Comparison of ENCODE assay signal across 19 mouse cellular contexts in the genomic region with DNA sequence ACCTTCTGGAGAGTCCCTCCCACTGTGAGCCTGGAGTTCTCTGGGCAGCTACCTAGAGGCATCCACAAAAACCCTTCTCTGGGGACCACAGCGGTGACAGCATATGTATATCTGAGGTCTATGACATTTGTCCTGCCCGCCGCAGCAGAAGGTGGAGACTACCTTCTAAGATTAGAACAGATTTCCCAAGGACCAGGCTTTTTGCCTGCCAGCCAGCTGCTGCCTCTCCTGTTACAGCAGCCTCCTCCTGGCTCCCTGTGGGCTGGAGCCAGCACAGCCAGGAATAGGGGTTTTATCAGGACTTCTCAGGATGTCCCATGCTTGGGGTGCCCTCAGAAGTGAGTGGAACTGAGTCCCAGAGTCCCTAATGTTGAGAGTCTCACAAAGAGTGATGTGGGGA. TPM values are rescaled to one million over a fixed set of nuclear protein-coding genes. Genes with fewer than 3 reads are reported as not detected.
A peak's percentile ranks its signal among the peaks of the same experiment; 100 is the strongest.
DNase-seq lines count a peak whose midpoint lies in the region; ATAC-seq lines count a peak whose summit lies in the region.
"Had no signal": no experiment of that assay in that cellular context is flagged by ENCODE, and none has a peak within 500 bp of the region (broad histone marks: within the 10 kb centered on the region; RNA-seq: fewer than 3 reads in every experiment).

No protein-coding gene starts in this region.

- H3K4me1 ChIP-seq in heart, embryonic 11.5 days (ENCODE audit: control insufficient read depth, insufficient read depth, low read length) = peaks cover 71% of the 10 kb centered on the region
- H3K4me1 ChIP-seq in midbrain, embryonic 15.5 days = no peaks in the 10 kb centered on the region
- H3K4me1 ChIP-seq: forebrain, embryonic 15.5 days had no signal

- ATAC-seq in heart, embryonic 11.5 days (replicated peaks; ENCODE audit: insufficient number of reproducible peaks, low FRiP score, low TSS enrichment) = no peak
- ATAC-seq in midbrain, embryonic 15.5 days (replicated peaks) = no peak
- ATAC-seq: forebrain, embryonic 15.5 days; hindbrain, embryonic 16.5 days; liver, embryonic 12.5 days had no signal

- H3K4me2 ChIP-seq in heart, embryonic 11.5 days = no peak overlapping the region
- no peak overlapping the region for H3K4me2 ChIP-seq in midbrain, embryonic 15.5 days
- H3K4me2 ChIP-seq: embryonic facial prominence, embryonic 12.5 days; forebrain, embryonic 15.5 days; liver, embryonic 12.5 days had no signal

- 30% methylated on average over 3 of the region's 3 CpGs for WGBS in heart, embryonic 11.5 days (ENCODE audit: insufficient replicate concordance)
- 73% methylated on average over 3 of the region's 3 CpGs for WGBS in midbrain, embryonic 15.5 days

- peak; percentile 57 to 72 for DNase-seq in heart, adult 18-20 months
- no peak for DNase-seq in heart, postnatal 25 days (ENCODE audit: low spot score)
- DNase-seq in gastrocnemius, postnatal 10 days = peak; percentile 31
- peak; percentile 35 to 41 for DNase-seq in heart, postnatal 14 days
- DNase-seq in ovary, adult 18-20 months (ENCODE audit: low spot score) = no peak
- DNase-seq: cerebellum, adult 8-10 months; kidney, adult 18-20 months; lung, adult 2 months; lung, postnatal 4 days; retina, postnatal 1 day; thymus, postnatal 14 days had no signal

- 0 out of 2 replicates have a peak, but pooled peaks cover 2% of the 10 kb centered on the region for H3K36me3 ChIP-seq in heart, embryonic 11.5 days (ENCODE audit: control insufficient read depth, insufficient read depth, low read length)
- no peaks in the 10 kb centered on the region for H3K36me3 ChIP-seq in midbrain, embryonic 15.5 days (replicated peaks)
- H3K36me3 ChIP-seq: embryonic facial prominence, embryonic 12.5 days; forebrain, embryonic 15.5 days had no signal

- peak overlapping the region; percentile 60 for H3K27ac ChIP-seq in heart, embryonic 11.5 days (ENCODE audit: low read depth, low read length)
- H3K27ac ChIP-seq in midbrain, embryonic 15.5 days = no peak overlapping the region
- H3K27ac ChIP-seq: embryonic facial prominence, embryonic 12.5 days; forebrain, embryonic 15.5 days; kidney, postnatal 0 days; left cerebral cortex, adult 2 months; liver, embryonic 12.5 days had no signal

- no peaks in the 10 kb centered on the region for H3K27me3 ChIP-seq in heart, embryonic 11.5 days (ENCODE audit: control insufficient read depth, insufficient read depth, low read length)
- no peaks in the 10 kb centered on the region for H3K27me3 ChIP-seq in midbrain, embryonic 15.5 days (replicated peaks)
- H3K27me3 ChIP-seq: embryonic facial prominence, embryonic 12.5 days; forebrain, embryonic 15.5 days; liver, embryonic 12.5 days had no signal

- H3K9me3 ChIP-seq in heart, embryonic 11.5 days (replicated peaks; ENCODE audit: control insufficient read depth, low read length) = no peaks in the 10 kb centered on the region
- no peaks in the 10 kb centered on the region for H3K9me3 ChIP-seq in midbrain, embryonic 15.5 days
- H3K9me3 ChIP-seq: embryonic facial prominence, embryonic 12.5 days; forebrain, embryonic 15.5 days; liver, embryonic 12.5 days had no signal

- no peak overlapping the region for H3K4me3 ChIP-seq in heart, embryonic 11.5 days (ENCODE audit: low read depth, low read length)
- no peak overlapping the region for H3K4me3 ChIP-seq in midbrain, embryonic 15.5 days
- H3K4me3 ChIP-seq: embryonic facial prominence, embryonic 12.5 days; forebrain, embryonic 15.5 days; left cerebral cortex, adult 2 months; liver, embryonic 12.5 days had no signal

- 0 out of 2 replicates have a peak overlapping the region, but pooled peaks have one; percentile 24 for H3K9ac ChIP-seq in heart, embryonic 11.5 days (ENCODE audit: low read depth, low read length)
- no peak overlapping the region for H3K9ac ChIP-seq in midbrain, embryonic 15.5 days
- H3K9ac ChIP-seq: embryonic facial prominence, embryonic 12.5 days; forebrain, embryonic 15.5 days; liver, embryonic 12.5 days had no signal

- intact Hi-C loops in heart, postnatal 25 days (cut with DNase I) = no loop called here
- intact Hi-C loops in heart, postnatal 14 days (cut with DNase I) = no loop called here

RNA-seq across cellular contexts. Expression of a gene that starts 32.6 kb away (rescaled TPM):
- total RNA-seq in heart, adult 18-20 months (2021) = 10 to 100 TPM; 66.6 to 67.6 TPM
- total RNA-seq in heart, postnatal 25 days (2021) = 10 to 100 TPM; 79.6 to 81.5 TPM
- 100 to 1,000 TPM; 128 to 138 TPM for total RNA-seq in gastrocnemius, postnatal 10 days (2021)
- 85.4 and 91.8 TPM in 2 replicates for polyA plus RNA-seq in heart, embryonic 11.5 days (2014; fragmentation: Nextera tagmentation; extraction: Ambion mirVana)
- 100 to 1,000 TPM; 103 to 109 TPM for total RNA-seq in heart, postnatal 14 days (2021)
- polyA plus RNA-seq in midbrain, embryonic 15.5 days (2015; fragmentation: Nextera tagmentation; extraction: Ambion mirVana) = 9.6 and 10.2 TPM in 2 replicates

RNA-seq across cellular contexts. Expression of a gene that starts 42.7 kb away (rescaled TPM):
- total RNA-seq in heart, adult 18-20 months (2021) = 10 to 100 TPM; 12.8 to 13.2 TPM
- total RNA-seq in heart, postnatal 25 days (2021) = 10 to 100 TPM; 20.8 to 20.9 TPM
- 10 to 100 TPM; 34.6 to 46.9 TPM for total RNA-seq in gastrocnemius, postnatal 10 days (2021)
- 129 and 143 TPM in 2 replicates for polyA plus RNA-seq in heart, embryonic 11.5 days (2014; fragmentation: Nextera tagmentation; extraction: Ambion mirVana)
- 10 to 100 TPM; 33.3 to 34.1 TPM for total RNA-seq in heart, postnatal 14 days (2021)
- 156 and 168 TPM in 2 replicates for polyA plus RNA-seq in midbrain, embryonic 15.5 days (2015; fragmentation: Nextera tagmentation; extraction: Ambion mirVana)

Comparison
In these comparisons a context has a peak if more than half of its experiments do, and no peak if none do; other contexts are left out.
1. DNase-seq: peak in heart, adult 18-20 months (2 of 2), gastrocnemius, postnatal 10 days (single experiment) and heart, postnatal 14 days (2 of 2); none in heart, postnatal 25 days (single experiment) and ovary, adult 18-20 months (single experiment).